Mouse (Mus musculus): ENCODE measurements around the gene Dpy19l1.

Dpy19l1 gene

GRCm38 (mm10) chr9:24503067-24503857 lies at the start of gene Dpy19l1:
Gene Dpy19l1 (minus strand): TSS chr9:24503140.
- DNase-seq (ENCODE audit: low spot score in 2 of 2), result peak; percentile 92 to 93

- DNase-seq (ENCODE audit: low spot score in 2 of 2), result no peak
Measured at GRCm38 (mm10) chr9:24538159-24538558, 35.2 kb upstream of the Dpy19l1 start.

- DNase-seq (ENCODE audit: low spot score in 2 of 2), result peak in 1 of 2 experiments; percentile 26
Measured at GRCm38 (mm10) chr9:24516575-24517139, 13.7 kb upstream of the Dpy19l1 start.

- no peak for DNase-seq (ENCODE audit: low spot score in 2 of 2)
Measured at GRCm38 (mm10) chr9:24514078-24514469, 11.1 kb upstream of the Dpy19l1 start.

GRCm38 (mm10) chr9:24513290-24514077 lies 10.5 kb upstream of the Dpy19l1 start:
- no peak for DNase-seq (ENCODE audit: low spot score in 2 of 2)

- no peak for DNase-seq (ENCODE audit: low spot score in 2 of 2)
Measured at GRCm38 (mm10) chr9:24512121-24512539, 9.2 kb upstream of the Dpy19l1 start.

GRCm38 (mm10) chr9:24511371-24512120 lies 8.6 kb upstream of the Dpy19l1 start:
- no peak for DNase-seq (ENCODE audit: low spot score in 2 of 2)

GRCm38 (mm10) chr9:24508880-24509279 lies 5.9 kb upstream of the Dpy19l1 start:
- no peak for DNase-seq (ENCODE audit: low spot score in 2 of 2)

- DNase-seq (ENCODE audit: low spot score in 2 of 2), result no peak
Measured at GRCm38 (mm10) chr9:24506510-24506909, 3.6 kb upstream of the Dpy19l1 start.

GRCm38 (mm10) chr9:24505017-24505763 lies 2.2 kb upstream of the Dpy19l1 start:
- no peak for DNase-seq (ENCODE audit: low spot score in 2 of 2)

- no peak for DNase-seq (ENCODE audit: low spot score in 2 of 2)
Measured at GRCm38 (mm10) chr9:24504381-24504780, 1.4 kb upstream of the Dpy19l1 start.

GRCm38 (mm10) chr9:24503858-24504219 lies 899 bp upstream of the Dpy19l1 start:
- DNase-seq (ENCODE audit: low spot score in 2 of 2), result peak; percentile 24 to 39

GRCm38 (mm10) chr9:24502571-24503004 lies 352 bp downstream of the Dpy19l1 start:
- DNase-seq (ENCODE audit: low spot score in 2 of 2), result no peak

GRCm38 (mm10) chr9:24501618-24502017 lies 1.3 kb downstream of the Dpy19l1 start:
- no peak for DNase-seq (ENCODE audit: low spot score in 2 of 2)

- DNase-seq (ENCODE audit: low spot score in 2 of 2), result no peak
Measured at GRCm38 (mm10) chr9:24496226-24496625, 6.7 kb downstream of the Dpy19l1 start.

GRCm38 (mm10) chr9:24490516-24490915 lies 12.4 kb downstream of the Dpy19l1 start:
- DNase-seq (ENCODE audit: low spot score in 2 of 2), result no peak

- DNase-seq (ENCODE audit: low spot score in 2 of 2), result no peak
Measured at GRCm38 (mm10) chr9:24488425-24489104, 14.4 kb downstream of the Dpy19l1 start.

- no peak for DNase-seq (ENCODE audit: low spot score in 2 of 2)
Measured at GRCm38 (mm10) chr9:24482375-24482774, 20.6 kb downstream of the Dpy19l1 start.

- no peak for DNase-seq (ENCODE audit: low spot score in 2 of 2)
Measured at GRCm38 (mm10) chr9:24477251-24477650, 25.7 kb downstream of the Dpy19l1 start.

GRCm38 (mm10) chr9:24473824-24474223 lies 29.1 kb downstream of the Dpy19l1 start:
- no peak for DNase-seq (ENCODE audit: low spot score in 2 of 2)

Measured in heart, adult 9 months (tissue).